8 mouse cellular contexts compared by ENCODE assay signal in the genomic region with DNA sequence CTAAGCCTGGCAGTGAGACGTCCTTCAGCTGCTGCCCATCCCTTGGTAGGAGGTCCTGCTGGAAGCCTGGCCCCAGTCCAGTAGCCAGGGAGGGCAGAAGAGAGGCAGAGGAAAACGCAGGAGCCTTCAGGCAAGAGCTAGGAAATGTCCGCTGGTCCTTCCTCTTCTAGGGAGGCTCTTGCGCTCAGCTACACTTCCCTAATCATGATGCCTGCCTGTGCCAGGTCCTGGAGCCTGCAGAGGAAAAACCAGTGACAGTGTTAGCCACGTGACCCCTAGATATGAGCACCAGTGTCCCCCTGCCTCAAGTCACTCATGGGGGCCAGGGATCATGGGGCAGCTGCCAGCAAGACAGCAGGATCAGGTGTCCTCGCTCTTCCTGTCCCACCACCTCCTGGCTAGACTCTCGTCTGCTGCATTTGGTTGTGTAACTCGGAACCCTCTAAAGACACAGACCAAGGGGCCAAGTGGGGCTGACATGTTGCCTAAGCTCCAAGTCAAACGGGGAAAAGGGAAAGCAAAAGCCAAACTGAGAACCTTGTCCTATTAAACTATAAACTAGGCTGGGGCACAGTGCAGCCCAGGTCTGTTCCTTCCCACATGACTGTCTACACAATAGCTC. TPM values are rescaled to one million over a fixed set of nuclear protein-coding genes. Genes with fewer than 3 reads are reported as not detected.
DNase-seq lines count a peak whose midpoint lies in the region; ATAC-seq lines count a peak whose summit lies in the region.

No protein-coding gene starts in this region.

- peak overlapping the region; percentile 98 for H3K27ac ChIP-seq in intestine, embryonic 15.5 days
- no peak overlapping the region for H3K27ac ChIP-seq in midbrain, embryonic 11.5 days (ENCODE audit: low read depth, low read length)

- H3K9me3 ChIP-seq in intestine, embryonic 15.5 days: no peaks in the 10 kb centered on the region
- no peaks in the 10 kb centered on the region for H3K9me3 ChIP-seq in midbrain, embryonic 11.5 days (ENCODE audit: control insufficient read depth, low read length)

- H3K36me3 ChIP-seq in intestine, embryonic 15.5 days: peaks cover 23% of the 10 kb centered on the region
- H3K36me3 ChIP-seq in midbrain, embryonic 11.5 days (ENCODE audit: control insufficient read depth, insufficient read depth, low read length): peaks cover 3% of the 10 kb centered on the region; the same call in 1 of the 2 replicates

- H3K27me3 ChIP-seq in intestine, embryonic 15.5 days (replicated peaks): no peaks in the 10 kb centered on the region
- H3K27me3 ChIP-seq in midbrain, embryonic 11.5 days (ENCODE audit: control insufficient read depth, insufficient read depth, low read length): no peaks in the 10 kb centered on the region

- peak; percentile 46 for ATAC-seq in intestine, embryonic 15.5 days
- no peak for ATAC-seq in midbrain, embryonic 11.5 days (ENCODE audit: low FRiP score)
- no peak for ATAC-seq in CD4-positive, CD25-positive, alpha-beta regulatory T cell, adult 4 months

- DNase-seq in ovary, adult 18-20 months (ENCODE audit: low spot score): peak; percentile 62
- DNase-seq in ovary, postnatal 10 days (ENCODE audit: low spot score): no peak
- DNase-seq in cerebellum, postnatal 14 days: peak; percentile 61 to 72
- DNase-seq in lung, adult 18-20 months: peak; percentile 66 to 76
- DNase-seq in midbrain, embryonic 11.5 days (ENCODE audit: low spot score, missing footprints): no peak
- no peak for DNase-seq in layer of hippocampus, adult 18-20 months (ENCODE audit: low spot score in 2 of 2)

- peaks cover 57% of the 10 kb centered on the region for H3K4me1 ChIP-seq in intestine, embryonic 15.5 days (replicated peaks)
- peaks cover 24% of the 10 kb centered on the region for H3K4me1 ChIP-seq in midbrain, embryonic 11.5 days (ENCODE audit: control insufficient read depth, insufficient read depth, low read length)

- 53% methylated on average over 9 of the region's 9 CpGs for WGBS in intestine, embryonic 15.5 days
- WGBS in midbrain, embryonic 11.5 days: 87% methylated on average over 9 of the region's 9 CpGs

- peak overlapping the region; percentile 8 for H3K9ac ChIP-seq in intestine, embryonic 15.5 days
- H3K9ac ChIP-seq in midbrain, embryonic 11.5 days (ENCODE audit: low read length): no peak overlapping the region

- H3K4me2 ChIP-seq in intestine, embryonic 15.5 days (replicated peaks): peak overlapping the region; percentile 77
- no peak overlapping the region for H3K4me2 ChIP-seq in midbrain, embryonic 11.5 days

- 0 out of 2 replicates have a peak overlapping the region, but pooled peaks have one; percentile 5 for H3K4me3 ChIP-seq in intestine, embryonic 15.5 days (replicated peaks)
- H3K4me3 ChIP-seq in midbrain, embryonic 11.5 days (ENCODE audit: low read depth, low read length): no peak overlapping the region

RNA-seq across cellular contexts. Expression of a gene that starts 26.0 kb away (rescaled TPM):
- 0.59 and 0.63 TPM in 2 replicates for polyA plus RNA-seq in intestine, embryonic 15.5 days (2015; fragmentation: Nextera tagmentation; extraction: Ambion mirVana)
- polyA plus RNA-seq in midbrain, embryonic 11.5 days (2014; fragmentation: Nextera tagmentation; extraction: Ambion mirVana): 3.4 and 3.8 TPM in 2 replicates
- polyA plus RNA-seq in CD4-positive, CD25-positive, alpha-beta regulatory T cell, adult 4 months (2017; shearing (Covaris generic)): not detected
- total RNA-seq in layer of hippocampus, adult 18-20 months (2021): 1 to 10 TPM; 2.9 to 3.0 TPM

RNA-seq across cellular contexts. Expression of a gene that starts 44.4 kb away (rescaled TPM):
- polyA plus RNA-seq in intestine, embryonic 15.5 days (2015; fragmentation: Nextera tagmentation; extraction: Ambion mirVana): 7.2 and 7.7 TPM in 2 replicates
- 3.4 and 3.9 TPM in 2 replicates for polyA plus RNA-seq in midbrain, embryonic 11.5 days (2014; fragmentation: Nextera tagmentation; extraction: Ambion mirVana)
- polyA plus RNA-seq in CD4-positive, CD25-positive, alpha-beta regulatory T cell, adult 4 months (2017; shearing (Covaris generic)): 1 to 10 TPM; 7.3 to 8.2 TPM
- 10 to 100 TPM; 26.9 to 31.3 TPM for total RNA-seq in layer of hippocampus, adult 18-20 months (2021)

Comparison
In these comparisons a context has a peak if more than half of its experiments do, and no peak if none do; other contexts are left out.
1. DNase-seq: peak in ovary, adult 18-20 months (single experiment), cerebellum, postnatal 14 days (2 of 2) and lung, adult 18-20 months (2 of 2); none in ovary, postnatal 10 days (single experiment), midbrain, embryonic 11.5 days (single experiment) and layer of hippocampus, adult 18-20 months (0 of 2).